Mouse (Mus musculus) small intestine, adult 2 months (tissue): ENCODE data around the gene Hoxb8. TPM values are rescaled to one million over a fixed set of nuclear protein-coding genes. Genes with fewer than 3 reads are reported as not detected.

Experiments
- H3K27ac ChIP-seq: fragments of 200-500 bp; 2 replicates; pipeline ENCODE4 v1.5.1; 2012; ENCODE audit warnings: low read depth, low read length, control low read depth, inconsistent platforms; ENCODE audit not compliant: insufficient read depth
- H3K27me3 ChIP-seq: fragments of 200-500 bp; 2 replicates; pipeline ENCODE4 v1.6.1; 2012; ENCODE audit warnings: mild to moderate bottlenecking, moderate library complexity, low read length, inconsistent platforms; ENCODE audit not compliant: control insufficient read depth, insufficient read depth
- H3K36me3 ChIP-seq: fragments of 200-500 bp; 2 replicates; pipeline ENCODE4 v1.6.1; 2012; ENCODE audit warnings: mild to moderate bottlenecking, low read length, control low read depth, inconsistent platforms; ENCODE audit not compliant: control insufficient read depth, insufficient read depth
- H3K4me1 ChIP-seq: fragments of 200-500 bp; 2 replicates; pipeline ENCODE4 v1.6.1; 2012; ENCODE audit warnings: low read length, inconsistent platforms, mixed read lengths; ENCODE audit not compliant: control insufficient read depth, insufficient read depth, insufficient read length
- H3K4me3 ChIP-seq: fragments of 200-500 bp; 2 replicates; pipeline ENCODE4 v1.5.1; 2012; ENCODE audit warnings: low read depth, mild to moderate bottlenecking, control low read depth, inconsistent platforms, low read length, moderate library complexity
- CTCF ChIP-seq: fragments of 200-500 bp; IDR thresholded peaks from 2 replicates; pipeline ENCODE4 v1.5.1; 2012; ENCODE audit warnings: low read depth, mild to moderate bottlenecking, control low read depth, inconsistent platforms, low read length, moderate library complexity, mixed read lengths; ENCODE audit not compliant: insufficient replicate concordance, insufficient read length; ENCODE audit errors: extremely low read depth
- POLR2A ChIP-seq: fragments of 200-500 bp; IDR thresholded peaks from 2 replicates; pipeline ENCODE4 v1.6.1; 2012; ENCODE audit warnings: low read depth, mild to moderate bottlenecking, control low read depth, inconsistent platforms, low read length, moderate library complexity
- WGBS: fragments of 180-500 bp; shearing (Covaris S2); methylation state at CpG from one replicate; pipeline ENCODE4 v1.1.7; 2018; 5-methylcytosine and 5-hydroxymethylcytosine counted together
- polyA plus RNA-seq: library from polyadenylated mRNA; depleted of rRNA; stranded (reverse); fragments of >200 nt; gene quantifications from 2 replicates; pipeline ENCODE4 v1.2.3, GENCODE M21; 2012

Hoxb8 gene
- polyA plus RNA-seq, 1 experiment, result 5.3 TPM

DNA sequence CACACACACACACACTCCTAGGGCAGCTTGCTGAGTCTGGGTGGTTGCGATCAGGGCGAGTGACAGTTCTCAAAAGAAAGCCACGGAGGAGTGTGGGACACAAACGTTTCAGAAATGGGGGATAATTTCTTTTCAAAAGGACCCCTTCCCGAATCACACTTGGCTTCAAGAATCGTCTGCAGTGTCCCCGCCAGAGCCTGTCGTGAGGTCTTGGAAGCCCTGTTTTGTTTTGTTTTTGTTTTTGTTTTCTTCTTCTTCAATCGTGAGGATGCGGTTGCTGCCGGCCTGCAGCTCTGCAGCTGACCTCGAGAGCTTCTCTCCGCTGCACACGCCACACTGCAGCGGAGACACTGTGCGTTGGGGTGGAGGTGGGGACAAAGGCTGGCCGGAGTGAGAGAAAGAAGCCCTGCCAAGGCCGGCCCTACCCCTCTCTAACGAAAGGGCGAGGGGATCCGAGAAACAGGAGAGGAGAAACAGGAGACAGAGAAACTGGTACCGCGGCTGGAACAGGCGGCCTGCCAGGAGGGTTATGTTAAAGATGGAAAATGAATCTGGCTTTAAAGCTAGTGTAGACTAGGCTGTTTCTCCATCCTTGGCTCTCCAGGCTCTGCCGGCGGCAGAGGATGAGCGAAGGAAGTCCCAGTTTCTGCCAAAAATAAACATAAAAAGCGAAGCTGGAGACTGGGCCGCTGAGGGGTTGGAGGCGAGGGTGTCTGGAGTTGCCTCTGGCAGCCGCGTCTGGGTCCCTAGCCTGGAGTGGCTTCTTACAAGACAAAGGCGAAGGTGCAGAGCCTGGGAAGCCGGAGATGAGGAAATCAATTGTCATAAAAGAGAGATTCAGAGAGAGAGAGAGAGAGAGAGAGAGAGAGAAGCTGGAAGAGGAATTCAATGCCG lies 4.3 kb upstream of the Hoxb8 start:
- Histone ChIP-seq H3K36me3 (no peaks in the 10 kb centered on the region), H3K27me3 (peaks cover 88% of the 10 kb centered on the region), H3K4me3 (no peak overlapping the region), H3K4me1 (peaks cover 2% of the 10 kb centered on the region; the same call in 1 of the 2 replicates), H3K27ac (no peak overlapping the region)
- 5% methylated on average over 35 of the region's 35 CpGs for WGBS
- TF ChIP-seq POLR2A, result no peak
- no peak for TF ChIP-seq CTCF

DNA sequence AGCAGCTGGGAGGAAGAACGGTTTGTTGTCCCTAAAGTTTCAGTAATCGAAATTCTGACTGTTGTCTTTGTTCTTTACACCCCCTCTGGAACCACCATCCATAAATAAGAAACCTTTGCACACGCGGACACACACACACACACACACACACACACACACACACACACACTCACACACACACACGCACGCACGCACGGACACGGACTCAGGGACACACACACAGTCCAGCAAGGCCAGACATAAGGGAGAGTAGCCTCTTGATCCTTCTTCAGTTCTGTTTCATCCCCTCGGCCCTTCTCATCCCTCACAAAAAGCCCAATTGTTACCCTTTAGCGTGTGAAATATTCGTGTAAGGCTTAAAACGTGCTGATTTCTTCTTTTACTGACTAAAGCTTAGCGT lies 3.4 kb upstream of the Hoxb8 start:
- Histone ChIP-seq H3K4me3 (no peak overlapping the region), H3K36me3 (no peaks in the 10 kb centered on the region), H3K27me3 (peaks cover 89% of the 10 kb centered on the region), H3K27ac (no peak overlapping the region), H3K4me1 (peaks cover 2% of the 10 kb centered on the region; the same call in 1 of the 2 replicates)
- 15% methylated on average over 14 of the region's 14 CpGs for WGBS
- TF ChIP-seq CTCF (no peak), POLR2A (no peak)

DNA sequence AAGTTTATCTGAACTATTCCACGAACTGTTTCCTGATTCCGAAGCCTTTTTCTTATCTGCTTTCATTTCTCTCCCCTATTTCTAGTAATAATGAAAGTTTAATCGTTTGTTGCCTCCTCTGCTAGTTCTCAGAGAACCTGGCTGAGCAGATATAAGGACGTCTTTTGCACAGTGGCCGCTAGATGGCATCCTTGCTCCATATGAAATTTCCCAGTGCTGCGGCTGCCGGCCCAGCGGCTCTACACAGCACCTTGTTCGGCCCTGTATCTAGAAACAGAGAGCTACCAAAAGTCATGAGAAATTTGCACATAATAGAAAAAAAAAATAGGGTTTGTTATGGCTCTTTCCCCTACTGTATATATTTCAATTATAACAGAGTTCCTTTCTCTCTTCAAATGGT lies 2.9 kb upstream of the Hoxb8 start:
- Histone ChIP-seq H3K36me3 (no peaks in the 10 kb centered on the region), H3K27me3 (peaks cover 90% of the 10 kb centered on the region), H3K27ac (no peak overlapping the region), H3K4me3 (no peak overlapping the region), H3K4me1 (peaks cover 2% of the 10 kb centered on the region; the same call in 1 of the 2 replicates)
- WGBS, result 2% methylated on average over 9 of the region's 9 CpGs
- TF ChIP-seq POLR2A (no peak), CTCF (peak; percentile 88)

DNA sequence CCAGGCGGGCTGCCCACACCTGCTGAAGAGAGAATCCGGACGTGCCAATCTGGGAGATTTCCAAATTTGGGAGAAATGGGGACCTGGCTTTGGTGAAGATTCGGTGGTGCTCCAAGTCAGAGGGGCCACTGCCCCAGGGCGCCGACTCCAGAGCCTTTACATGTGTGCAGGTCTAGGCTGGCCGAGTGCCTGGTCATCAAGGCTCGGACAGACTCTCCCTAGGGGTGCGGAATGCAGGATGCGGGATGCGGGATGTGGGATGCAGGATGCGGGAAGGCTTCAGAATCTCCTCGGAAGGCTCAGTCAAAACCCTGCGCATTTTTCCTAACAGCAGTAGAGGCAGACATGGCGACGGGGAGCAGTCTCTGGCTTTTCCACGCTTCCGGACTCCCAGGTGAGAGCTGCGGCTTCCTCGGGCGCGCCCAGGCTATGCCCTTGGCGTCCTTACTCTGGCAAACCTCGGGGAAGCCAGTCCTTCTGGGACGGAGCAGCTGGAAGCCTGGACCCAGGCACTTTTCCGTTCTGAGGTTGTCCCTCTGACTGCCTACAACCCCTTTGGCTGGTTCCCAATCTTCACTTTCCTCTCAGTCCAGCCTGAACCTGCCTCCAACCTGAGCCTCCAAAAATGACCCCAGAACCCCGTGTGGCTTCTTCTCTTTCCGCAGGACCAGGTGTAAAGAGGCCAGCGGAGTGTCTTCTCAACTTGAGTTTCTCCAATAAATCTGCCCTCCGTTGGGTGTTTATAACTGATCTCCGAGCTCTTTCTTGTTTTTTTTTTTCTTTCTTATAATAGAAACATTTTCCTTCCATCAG lies 2.1 kb upstream of the Hoxb8 start:
- peak overlapping the region; percentile 21; the same call in 1 of the 2 replicates for H3K4me3 ChIP-seq
- H3K36me3 ChIP-seq, result no peaks in the 10 kb centered on the region
- WGBS, result 13% methylated on average over 31 of the region's 31 CpGs
- H3K27ac ChIP-seq, result no peak overlapping the region
- no peak for TF ChIP-seq POLR2A
- peaks cover 2% of the 10 kb centered on the region; the same call in 1 of the 2 replicates for H3K4me1 ChIP-seq
- H3K27me3 ChIP-seq, result peaks cover 90% of the 10 kb centered on the region

DNA sequence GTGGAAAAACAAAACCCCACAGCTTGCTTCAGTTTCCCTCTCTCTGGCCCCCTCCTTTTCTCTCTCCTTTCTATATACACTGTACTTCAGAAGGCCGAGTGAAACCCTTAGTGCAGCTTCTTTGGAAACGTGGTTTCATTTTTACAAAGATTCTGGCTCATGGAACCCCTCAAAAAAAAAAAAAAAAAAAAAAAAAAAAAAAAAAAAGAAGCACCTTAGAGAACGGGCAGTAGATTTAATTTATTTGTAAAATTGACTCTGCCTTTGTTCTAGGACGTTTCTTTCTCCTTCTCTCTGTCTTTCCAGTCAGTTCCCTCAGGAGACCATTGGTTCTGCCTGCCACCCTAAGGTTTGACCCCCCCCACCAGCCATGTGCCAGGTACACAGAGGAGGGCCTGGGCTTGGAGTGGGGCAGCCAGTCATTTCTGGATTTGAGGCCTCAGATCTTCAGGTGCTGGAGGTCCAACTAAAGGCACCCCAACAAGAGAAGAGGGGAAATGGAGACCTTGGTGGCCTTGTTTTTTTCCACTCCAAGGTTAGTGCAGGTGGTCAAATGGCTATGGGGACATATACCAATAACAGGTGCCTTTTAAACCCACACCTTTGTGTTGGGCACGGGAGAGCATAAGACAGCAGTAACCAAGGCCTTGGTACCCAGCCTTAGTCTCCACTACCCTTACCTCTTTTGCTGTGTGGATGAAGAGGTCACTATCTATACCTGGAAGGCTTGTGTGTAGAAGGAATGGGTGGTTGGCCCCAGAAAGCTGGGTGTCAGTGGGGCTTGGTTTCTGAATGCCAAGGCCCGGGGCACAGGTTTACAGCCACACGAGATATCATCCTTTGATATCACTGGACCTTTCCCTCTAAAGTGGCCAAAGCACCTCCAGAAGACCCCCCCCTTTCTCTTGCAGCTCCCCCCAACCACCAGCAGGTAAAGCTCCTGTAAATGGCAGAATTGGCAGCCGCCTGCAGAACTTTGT lies 1.0 kb upstream of the Hoxb8 start:
- TF ChIP-seq POLR2A (no peak), CTCF (no peak)
- Histone ChIP-seq H3K4me1 (peaks cover 2% of the 10 kb centered on the region; the same call in 1 of the 2 replicates), H3K36me3 (no peaks in the 10 kb centered on the region), H3K27me3 (peaks cover 91% of the 10 kb centered on the region), H3K4me3 (no peak overlapping the region), H3K27ac (no peak overlapping the region)
- WGBS, result 31% methylated on average over 8 of the region's 8 CpGs

DNA sequence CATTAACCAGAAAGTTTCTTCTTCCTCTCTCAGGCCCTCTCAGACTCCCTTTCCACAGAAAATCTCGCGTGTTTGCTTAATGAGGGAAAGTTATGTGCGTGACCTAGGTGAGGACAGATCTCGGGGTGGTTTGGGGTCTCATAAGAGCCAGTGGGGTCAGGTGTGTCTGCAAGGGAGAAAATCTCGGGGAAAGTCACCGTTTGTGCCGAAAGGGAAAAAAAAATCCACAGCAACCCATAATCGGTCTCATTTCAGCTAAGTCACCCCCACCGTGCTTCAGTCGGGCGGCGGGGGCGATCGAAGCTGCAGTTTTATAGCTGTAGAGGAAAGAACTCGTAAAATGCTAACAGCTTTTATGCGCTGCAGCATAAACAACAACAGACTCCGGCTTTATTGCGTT lies 309 bp upstream of the Hoxb8 start:
- Histone ChIP-seq H3K36me3 (no peaks in the 10 kb centered on the region), H3K27me3 (peaks cover 92% of the 10 kb centered on the region), H3K4me1 (peaks cover 2% of the 10 kb centered on the region; the same call in 1 of the 2 replicates), H3K4me3 (no peak overlapping the region), H3K27ac (no peak overlapping the region)
- WGBS, result 20% methylated on average over 18 of the region's 18 CpGs
- no peak for TF ChIP-seq CTCF
- TF ChIP-seq POLR2A, result no peak
